Mouse (Mus musculus): Measurements from ENCODE around the gene Togaram2. TPM values are rescaled to one million over a fixed set of nuclear protein-coding genes. Genes with fewer than 3 reads are reported as not detected.

Gene Togaram2
- polyA plus RNA-seq, 1 experiment from 2014 or later: not detected

GRCm38 (mm10) chr17:71705113-71705512 is 32.1 kb downstream of the Togaram2 start:
- ATAC-seq (replicated peaks; ENCODE audit: low FRiP score): no peak
- Histone ChIP-seq H3K9ac (ENCODE audit: low read depth, low read length) (no peak overlapping the region), H3K36me3 (ENCODE audit: control insufficient read depth, insufficient read depth, low read length) (no peaks in the 10 kb centered on the region), H3K4me1 (replicated peaks; ENCODE audit: control insufficient read depth, insufficient read depth, low read length) (no peaks in the 10 kb centered on the region), H3K4me3 (ENCODE audit: low read depth, low read length) (no peak overlapping the region), H3K27me3 (replicated peaks; ENCODE audit: control insufficient read depth, insufficient read depth, low read length) (no peaks in the 10 kb centered on the region), H3K27ac (ENCODE audit: low read depth, low read length) (no peak overlapping the region), H3K4me2 (no peak overlapping the region), H3K9me3 (ENCODE audit: control insufficient read depth, low read length) (no peaks in the 10 kb centered on the region)
- 59% methylated on average over 1 of the region's 1 CpGs for WGBS
- no peak for DNase-seq (ENCODE audit: low spot score)

GRCm38 (mm10) chr17:71705550-71706480 is 32.8 kb downstream of the Togaram2 start:
- Histone ChIP-seq H3K27ac (ENCODE audit: low read depth, low read length) (no peak overlapping the region), H3K9me3 (ENCODE audit: control insufficient read depth, low read length) (no peaks in the 10 kb centered on the region), H3K9ac (ENCODE audit: low read depth, low read length) (no peak overlapping the region), H3K36me3 (ENCODE audit: control insufficient read depth, insufficient read depth, low read length) (no peaks in the 10 kb centered on the region), H3K4me1 (replicated peaks; ENCODE audit: control insufficient read depth, insufficient read depth, low read length) (no peaks in the 10 kb centered on the region), H3K4me2 (no peak overlapping the region), H3K27me3 (replicated peaks; ENCODE audit: control insufficient read depth, insufficient read depth, low read length) (no peaks in the 10 kb centered on the region), H3K4me3 (ENCODE audit: low read depth, low read length) (no peak overlapping the region)
- no peak for DNase-seq (ENCODE audit: low spot score)
- WGBS: 76% methylated on average over 14 of the region's 14 CpGs
- no peak for ATAC-seq (replicated peaks; ENCODE audit: low FRiP score)

GRCm38 (mm10) chr17:71707715-71708114 is 34.7 kb downstream of the Togaram2 start:
- Histone ChIP-seq H3K27ac (ENCODE audit: low read depth, low read length) (no peak overlapping the region), H3K9ac (ENCODE audit: low read depth, low read length) (no peak overlapping the region), H3K4me2 (no peak overlapping the region), H3K36me3 (ENCODE audit: control insufficient read depth, insufficient read depth, low read length) (no peaks in the 10 kb centered on the region), H3K4me3 (ENCODE audit: low read depth, low read length) (no peak overlapping the region), H3K27me3 (replicated peaks; ENCODE audit: control insufficient read depth, insufficient read depth, low read length) (no peaks in the 10 kb centered on the region), H3K9me3 (ENCODE audit: control insufficient read depth, low read length) (no peaks in the 10 kb centered on the region), H3K4me1 (replicated peaks; ENCODE audit: control insufficient read depth, insufficient read depth, low read length) (no peaks in the 10 kb centered on the region)
- DNase-seq (ENCODE audit: low spot score) (no peak), ATAC-seq (replicated peaks; ENCODE audit: low FRiP score) (no peak)
- WGBS: 64% methylated on average over 4 of the region's 4 CpGs

GRCm38 (mm10) chr17:71712279-71712678 is 39.2 kb downstream of the Togaram2 start:
- ATAC-seq (replicated peaks; ENCODE audit: low FRiP score) (no peak), DNase-seq (ENCODE audit: low spot score) (no peak)
- Histone ChIP-seq H3K27me3 (replicated peaks; ENCODE audit: control insufficient read depth, insufficient read depth, low read length) (no peaks in the 10 kb centered on the region), H3K36me3 (ENCODE audit: control insufficient read depth, insufficient read depth, low read length) (no peaks in the 10 kb centered on the region), H3K9ac (ENCODE audit: low read depth, low read length) (no peak overlapping the region), H3K27ac (ENCODE audit: low read depth, low read length) (no peak overlapping the region), H3K4me2 (no peak overlapping the region), H3K4me3 (ENCODE audit: low read depth, low read length) (no peak overlapping the region), H3K4me1 (replicated peaks; ENCODE audit: control insufficient read depth, insufficient read depth, low read length) (no peaks in the 10 kb centered on the region), H3K9me3 (ENCODE audit: control insufficient read depth, low read length) (no peaks in the 10 kb centered on the region)
- WGBS: 80% methylated on average over 6 of the region's 6 CpGs

GRCm38 (mm10) chr17:71715034-71715433 is 42.0 kb downstream of the Togaram2 start:
- Histone ChIP-seq H3K27me3 (replicated peaks; ENCODE audit: control insufficient read depth, insufficient read depth, low read length) (no peaks in the 10 kb centered on the region), H3K4me1 (replicated peaks; ENCODE audit: control insufficient read depth, insufficient read depth, low read length) (no peaks in the 10 kb centered on the region), H3K4me3 (ENCODE audit: low read depth, low read length) (no peak overlapping the region), H3K9ac (ENCODE audit: low read depth, low read length) (no peak overlapping the region), H3K9me3 (ENCODE audit: control insufficient read depth, low read length) (no peaks in the 10 kb centered on the region), H3K36me3 (ENCODE audit: control insufficient read depth, insufficient read depth, low read length) (no peaks in the 10 kb centered on the region), H3K4me2 (no peak overlapping the region), H3K27ac (ENCODE audit: low read depth, low read length) (no peak overlapping the region)
- 74% methylated on average over 3 of the region's 3 CpGs for WGBS
- no peak for DNase-seq (ENCODE audit: low spot score)
- no peak for ATAC-seq (replicated peaks; ENCODE audit: low FRiP score)

GRCm38 (mm10) chr17:71717881-71718625 is 45.0 kb downstream of the Togaram2 start:
- no peak overlapping the region for H3K9ac ChIP-seq (ENCODE audit: low read depth, low read length)
- no peaks in the 10 kb centered on the region for H3K36me3 ChIP-seq (ENCODE audit: control insufficient read depth, insufficient read depth, low read length)
- DNase-seq (ENCODE audit: low spot score) (no peak), ATAC-seq (replicated peaks; ENCODE audit: low FRiP score) (no peak)
- H3K27me3 ChIP-seq (replicated peaks; ENCODE audit: control insufficient read depth, insufficient read depth, low read length): no peaks in the 10 kb centered on the region
- H3K4me1 ChIP-seq (replicated peaks; ENCODE audit: control insufficient read depth, insufficient read depth, low read length): no peaks in the 10 kb centered on the region
- no peak overlapping the region for H3K4me2 ChIP-seq
- H3K27ac ChIP-seq (ENCODE audit: low read depth, low read length): no peak overlapping the region
- H3K9me3 ChIP-seq (ENCODE audit: control insufficient read depth, low read length): no peaks in the 10 kb centered on the region
- WGBS: 82% methylated on average over 8 of the region's 8 CpGs
- H3K4me3 ChIP-seq (ENCODE audit: low read depth, low read length): no peak overlapping the region

GRCm38 (mm10) chr17:71720434-71720833 is 47.4 kb downstream of the Togaram2 start:
- H3K9ac ChIP-seq (ENCODE audit: low read depth, low read length): no peak overlapping the region
- H3K4me1 ChIP-seq (replicated peaks; ENCODE audit: control insufficient read depth, insufficient read depth, low read length): no peaks in the 10 kb centered on the region
- H3K27ac ChIP-seq (ENCODE audit: low read depth, low read length): no peak overlapping the region
- no peaks in the 10 kb centered on the region for H3K36me3 ChIP-seq (ENCODE audit: control insufficient read depth, insufficient read depth, low read length)
- no peak for DNase-seq (ENCODE audit: low spot score)
- no peaks in the 10 kb centered on the region for H3K9me3 ChIP-seq (ENCODE audit: control insufficient read depth, low read length)
- H3K4me2 ChIP-seq: no peak overlapping the region
- no peak overlapping the region for H3K4me3 ChIP-seq (ENCODE audit: low read depth, low read length)
- no peaks in the 10 kb centered on the region for H3K27me3 ChIP-seq (replicated peaks; ENCODE audit: control insufficient read depth, insufficient read depth, low read length)
- no peak for ATAC-seq (replicated peaks; ENCODE audit: low FRiP score)

- DNase-seq (ENCODE audit: low spot score): no peak
- no peak overlapping the region for H3K27ac ChIP-seq (ENCODE audit: low read depth, low read length)
- H3K9me3 ChIP-seq (ENCODE audit: control insufficient read depth, low read length): no peaks in the 10 kb centered on the region
- no peak overlapping the region for H3K9ac ChIP-seq (ENCODE audit: low read depth, low read length)
- H3K4me3 ChIP-seq (ENCODE audit: low read depth, low read length): no peak overlapping the region
- no peaks in the 10 kb centered on the region for H3K4me1 ChIP-seq (replicated peaks; ENCODE audit: control insufficient read depth, insufficient read depth, low read length)
- ATAC-seq (replicated peaks; ENCODE audit: low FRiP score): no peak
- H3K27me3 ChIP-seq (replicated peaks; ENCODE audit: control insufficient read depth, insufficient read depth, low read length): no peaks in the 10 kb centered on the region
- WGBS: 59% methylated on average over 3 of the region's 3 CpGs
- H3K4me2 ChIP-seq: no peak overlapping the region
- H3K36me3 ChIP-seq (ENCODE audit: control insufficient read depth, insufficient read depth, low read length): no peaks in the 10 kb centered on the region
Observed at GRCm38 (mm10) chr17:71721019-71721418, 48.0 kb downstream of the Togaram2 start.

Measured in liver, embryonic 11.5 days (tissue).